Mouse (Mus musculus) erythroblast, embryonic 14.5 days (primary cell): ENCODE measurements around the gene Hoxc9.

Source experiments
- GATA1 ChIP-seq: IDR thresholded peaks from 2 replicates; pipeline ENCODE4 v1.6.1; 2012; ENCODE audit warnings: low read length, inconsistent platforms, mixed read lengths
- TAL1 ChIP-seq: IDR thresholded peaks from 3 replicates; pipeline ENCODE4 v1.6.1; 2012; ENCODE audit warnings: low read length, inconsistent platforms, mixed read lengths

GRCm38 (mm10) chr15:103001370-103001769, 25.1 kb downstream of the Hoxc9 start:
- TF ChIP-seq TAL1 (no peak), GATA1 (no peak)
